Mouse (Mus musculus): Measurements from ENCODE around the gene Zfyve28. TPM values are rescaled to one million over a fixed set of nuclear protein-coding genes. Genes with fewer than 3 reads are reported as not detected.

Gene Zfyve28
- polyA plus RNA-seq, 1 experiment from 2014 or later, result 0.93 TPM

- no peak overlapping the region for H3K27ac ChIP-seq
- no peak overlapping the region for H3K4me3 ChIP-seq
- H3K36me3 ChIP-seq, result no peaks in the 10 kb centered on the region
- peaks cover 22% of the 10 kb centered on the region for H3K4me1 ChIP-seq
- H3K27me3 ChIP-seq (ENCODE audit: insufficient read depth, poor library complexity, severe bottlenecking), result peaks cover 39% of the 10 kb centered on the region
- peak; percentile 77 for DNase-seq (ENCODE audit: low spot score)
- no peaks in the 10 kb centered on the region for H3K9me3 ChIP-seq
- 55% methylated on average over 10 of the region's 10 CpGs for WGBS
Observed at GRCm38 (mm10) chr5:34235898-34236420, 52.3 kb downstream of the Zfyve28 start.

- Histone ChIP-seq H3K4me1 (peaks cover 29% of the 10 kb centered on the region), H3K9me3 (no peaks in the 10 kb centered on the region), H3K27me3 (ENCODE audit: insufficient read depth, poor library complexity, severe bottlenecking) (peaks cover 39% of the 10 kb centered on the region), H3K4me3 (no peak overlapping the region), H3K27ac (no peak overlapping the region), H3K36me3 (no peaks in the 10 kb centered on the region)
- 62% methylated on average over 4 of the region's 4 CpGs for WGBS
- peak; percentile 75 for DNase-seq (ENCODE audit: low spot score)
Observed at GRCm38 (mm10) chr5:34235056-34235455, 53.2 kb downstream of the Zfyve28 start.

- Histone ChIP-seq H3K4me1 (peaks cover 35% of the 10 kb centered on the region), H3K4me3 (no peak overlapping the region), H3K27me3 (ENCODE audit: insufficient read depth, poor library complexity, severe bottlenecking) (peaks cover 39% of the 10 kb centered on the region), H3K9me3 (no peaks in the 10 kb centered on the region), H3K27ac (no peak overlapping the region), H3K36me3 (no peaks in the 10 kb centered on the region)
- no peak for DNase-seq (ENCODE audit: low spot score)
- 80% methylated on average over 6 of the region's 6 CpGs for WGBS
Observed at GRCm38 (mm10) chr5:34233221-34233515, 55.1 kb downstream of the Zfyve28 start.

GRCm38 (mm10) chr5:34232481-34233220 lies 55.6 kb downstream of the Zfyve28 start:
- Histone ChIP-seq H3K36me3 (no peaks in the 10 kb centered on the region), H3K27me3 (ENCODE audit: insufficient read depth, poor library complexity, severe bottlenecking) (peaks cover 39% of the 10 kb centered on the region), H3K4me1 (peaks cover 35% of the 10 kb centered on the region), H3K4me3 (no peak overlapping the region), H3K9me3 (no peaks in the 10 kb centered on the region), H3K27ac (no peak overlapping the region)
- 72% methylated on average over 8 of the region's 8 CpGs for WGBS
- no peak for DNase-seq (ENCODE audit: low spot score)

GRCm38 (mm10) chr5:34231901-34232300 lies 56.3 kb downstream of the Zfyve28 start:
- DNase-seq (ENCODE audit: low spot score), result no peak
- no peaks in the 10 kb centered on the region for H3K9me3 ChIP-seq
- 77% methylated on average over 6 of the region's 6 CpGs for WGBS
- peaks cover 35% of the 10 kb centered on the region for H3K4me1 ChIP-seq
- H3K4me3 ChIP-seq, result no peak overlapping the region
- peak overlapping the region; percentile 10; the same call in 1 of the 2 replicates for H3K27ac ChIP-seq
- H3K27me3 ChIP-seq (ENCODE audit: insufficient read depth, poor library complexity, severe bottlenecking), result peaks cover 33% of the 10 kb centered on the region
- H3K36me3 ChIP-seq, result no peaks in the 10 kb centered on the region

- H3K36me3 ChIP-seq, result no peaks in the 10 kb centered on the region
- H3K27ac ChIP-seq, result 0 out of 2 replicates have a peak overlapping the region, but pooled peaks have one; percentile 16
- no peak for DNase-seq (ENCODE audit: low spot score)
- H3K4me3 ChIP-seq, result no peak overlapping the region
- peaks cover 35% of the 10 kb centered on the region for H3K4me1 ChIP-seq
- H3K9me3 ChIP-seq, result no peaks in the 10 kb centered on the region
- peaks cover 34% of the 10 kb centered on the region for H3K27me3 ChIP-seq (ENCODE audit: insufficient read depth, poor library complexity, severe bottlenecking)
- 70% methylated on average over 9 of the region's 9 CpGs for WGBS
Observed at GRCm38 (mm10) chr5:34230599-34231485, 57.4 kb downstream of the Zfyve28 start.

- H3K36me3 ChIP-seq, result no peaks in the 10 kb centered on the region
- 89% methylated on average over 5 of the region's 5 CpGs for WGBS
- H3K27me3 ChIP-seq (ENCODE audit: insufficient read depth, poor library complexity, severe bottlenecking), result peaks cover 39% of the 10 kb centered on the region
- no peak for DNase-seq (ENCODE audit: low spot score)
- H3K9me3 ChIP-seq, result no peaks in the 10 kb centered on the region
- H3K4me1 ChIP-seq, result peaks cover 38% of the 10 kb centered on the region
- H3K4me3 ChIP-seq, result no peak overlapping the region
- no peak overlapping the region for H3K27ac ChIP-seq
Observed at GRCm38 (mm10) chr5:34229503-34229902, 58.7 kb downstream of the Zfyve28 start.

GRCm38 (mm10) chr5:34225516-34225915 lies 62.7 kb downstream of the Zfyve28 start:
- no peak for DNase-seq (ENCODE audit: low spot score)
- H3K4me1 ChIP-seq, result peaks cover 14% of the 10 kb centered on the region
- no peaks in the 10 kb centered on the region for H3K9me3 ChIP-seq
- 92% methylated on average over 2 of the region's 2 CpGs for WGBS
- H3K27me3 ChIP-seq (ENCODE audit: insufficient read depth, poor library complexity, severe bottlenecking), result peaks cover 33% of the 10 kb centered on the region
- no peaks in the 10 kb centered on the region for H3K36me3 ChIP-seq
- H3K27ac ChIP-seq, result no peak overlapping the region
- H3K4me3 ChIP-seq, result no peak overlapping the region

- H3K9me3 ChIP-seq, result no peaks in the 10 kb centered on the region
- 83% methylated on average over 5 of the region's 5 CpGs for WGBS
- H3K4me1 ChIP-seq, result peaks cover 4% of the 10 kb centered on the region; the same call in 1 of the 2 replicates
- no peak for DNase-seq (ENCODE audit: low spot score)
- H3K4me3 ChIP-seq, result no peak overlapping the region
- no peak overlapping the region for H3K27ac ChIP-seq
- H3K36me3 ChIP-seq, result no peaks in the 10 kb centered on the region
- peaks cover 33% of the 10 kb centered on the region for H3K27me3 ChIP-seq (ENCODE audit: insufficient read depth, poor library complexity, severe bottlenecking)
Observed at GRCm38 (mm10) chr5:34224515-34224914, 63.7 kb downstream of the Zfyve28 start.

- Histone ChIP-seq H3K27me3 (ENCODE audit: insufficient read depth, poor library complexity, severe bottlenecking) (peaks cover 38% of the 10 kb centered on the region), H3K4me3 (no peak overlapping the region), H3K27ac (no peak overlapping the region), H3K4me1 (peaks cover 28% of the 10 kb centered on the region), H3K36me3 (no peaks in the 10 kb centered on the region), H3K9me3 (no peaks in the 10 kb centered on the region)
- 80% methylated on average over 4 of the region's 4 CpGs for WGBS
- no peak for DNase-seq (ENCODE audit: low spot score)
Observed at GRCm38 (mm10) chr5:34220001-34220400, 68.2 kb downstream of the Zfyve28 start.

GRCm38 (mm10) chr5:34218672-34219071 lies 69.6 kb downstream of the Zfyve28 start:
- no peak overlapping the region for H3K27ac ChIP-seq
- H3K27me3 ChIP-seq (ENCODE audit: insufficient read depth, poor library complexity, severe bottlenecking), result peaks cover 29% of the 10 kb centered on the region
- DNase-seq (ENCODE audit: low spot score), result no peak
- no peaks in the 10 kb centered on the region for H3K9me3 ChIP-seq
- no peak overlapping the region for H3K4me3 ChIP-seq
- no peaks in the 10 kb centered on the region for H3K36me3 ChIP-seq
- WGBS, result 54% methylated on average over 5 of the region's 5 CpGs
- H3K4me1 ChIP-seq, result peaks cover 30% of the 10 kb centered on the region

GRCm38 (mm10) chr5:34217756-34218155 lies 70.5 kb downstream of the Zfyve28 start:
- Histone ChIP-seq H3K4me1 (peaks cover 34% of the 10 kb centered on the region), H3K4me3 (peak overlapping the region; percentile 5; the same call in 1 of the 2 replicates), H3K9me3 (no peaks in the 10 kb centered on the region), H3K36me3 (no peaks in the 10 kb centered on the region), H3K27me3 (ENCODE audit: insufficient read depth, poor library complexity, severe bottlenecking) (peaks cover 23% of the 10 kb centered on the region), H3K27ac (peak overlapping the region; percentile 24; the same call in 1 of the 2 replicates)
- WGBS, result 18% methylated on average over 9 of the region's 9 CpGs
- DNase-seq (ENCODE audit: low spot score), result peak; percentile 89

- WGBS, result 85% methylated on average over 7 of the region's 7 CpGs
- no peak for DNase-seq (ENCODE audit: low spot score)
- Histone ChIP-seq H3K27me3 (ENCODE audit: insufficient read depth, poor library complexity, severe bottlenecking) (peaks cover 28% of the 10 kb centered on the region), H3K4me1 (peaks cover 34% of the 10 kb centered on the region), H3K27ac (no peak overlapping the region), H3K4me3 (no peak overlapping the region), H3K9me3 (no peaks in the 10 kb centered on the region), H3K36me3 (no peaks in the 10 kb centered on the region)
Observed at GRCm38 (mm10) chr5:34216025-34216424, 72.2 kb downstream of the Zfyve28 start.
